ENCODE assay signal across 8 mouse cellular contexts in genomic region chr15:8629317-8629831, GRCm38 (mm10).
A peak's percentile ranks its signal among the peaks of the same experiment; 100 is the strongest.
DNase-seq lines count a peak whose midpoint lies in the region; ATAC-seq and TF ChIP-seq lines count a peak whose summit lies in the region.

No protein-coding gene starts in this region.

- H3K27me3 ChIP-seq in hindbrain, embryonic 15.5 days, result peaks cover 5% of the 10 kb centered on the region; the same call in 1 of the 2 replicates
- H3K27me3 ChIP-seq in lung, postnatal 0 days (replicated peaks; ENCODE audit: insufficient read depth, low read length), result no peaks in the 10 kb centered on the region

- H3K27ac ChIP-seq in hindbrain, embryonic 15.5 days (replicated peaks), result peak overlapping the region; percentile 64
- no peak overlapping the region for H3K27ac ChIP-seq in lung, postnatal 0 days (ENCODE audit: low read length)

- TF ChIP-seq CTCF in lung, postnatal 0 days (IDR thresholded peaks at IDR 0.05), result peak; percentile 81

- WGBS in hindbrain, embryonic 15.5 days, result 0% methylated on average over 13 of the region's 13 CpGs
- WGBS in lung, postnatal 0 days, result under 1% methylated on average over 13 of the region's 13 CpGs

- peak; percentile 82 for DNase-seq in ZHBTc4 (ENCODE audit: low read depth, low spot score)
- DNase-seq in cerebellum, postnatal 25 days, result peak; percentile 85 to 89
- DNase-seq in frontal cortex, postnatal 36 days (ENCODE audit: low spot score in 2 of 2), result peak; percentile 73 to 82
- peak; percentile 66 to 79 for DNase-seq in layer of hippocampus, postnatal 25 days (ENCODE audit: extremely low spot score in 1 of 2, low spot score in 1 of 2)
- DNase-seq in lung, postnatal 0 days (ENCODE audit: low spot score), result peak; percentile 82
- DNase-seq in retina, adult 2 months (ENCODE audit: low read depth, low spot score), result peak; percentile 30
- DNase-seq in urinary bladder, postnatal 4 days (ENCODE audit: low spot score in 2 of 2), result peak; percentile 66 to 77

- no peak for TF ChIP-seq EP300 in lung, postnatal 0 days (IDR thresholded peaks at IDR 0.05)

- H3K36me3 ChIP-seq in hindbrain, embryonic 15.5 days, result no peaks in the 10 kb centered on the region
- H3K36me3 ChIP-seq in lung, postnatal 0 days (ENCODE audit: insufficient read depth, low read length), result no peaks in the 10 kb centered on the region

- no peaks in the 10 kb centered on the region for H3K9me3 ChIP-seq in hindbrain, embryonic 15.5 days
- H3K9me3 ChIP-seq in lung, postnatal 0 days (ENCODE audit: low read length), result no peaks in the 10 kb centered on the region

- peak overlapping the region; percentile 88 for H3K4me2 ChIP-seq in hindbrain, embryonic 15.5 days
- H3K4me2 ChIP-seq in lung, postnatal 0 days (replicated peaks; ENCODE audit: low read depth, low read length), result peak overlapping the region; percentile 49

- peak; percentile 95 for ATAC-seq in hindbrain, embryonic 15.5 days (ENCODE audit: low FRiP score, low read depth)
- ATAC-seq in lung, postnatal 0 days, result peak; percentile 90

- peaks cover 26% of the 10 kb centered on the region for H3K4me1 ChIP-seq in hindbrain, embryonic 15.5 days (replicated peaks)
- H3K4me1 ChIP-seq in lung, postnatal 0 days (ENCODE audit: insufficient read depth, low read depth, low read length), result peaks cover 4% of the 10 kb centered on the region; the same call in 1 of the 2 replicates

- peak overlapping the region; percentile 45 for H3K4me3 ChIP-seq in hindbrain, embryonic 15.5 days
- peak overlapping the region; percentile 8; the same call in 1 of the 2 replicates for H3K4me3 ChIP-seq in lung, postnatal 0 days (ENCODE audit: low read depth, low read length)

- peak overlapping the region; percentile 54 for H3K9ac ChIP-seq in hindbrain, embryonic 15.5 days
- H3K9ac ChIP-seq in lung, postnatal 0 days (replicated peaks; ENCODE audit: low read depth), result no peak overlapping the region

Comparison
In these comparisons a context has a peak if more than half of its experiments do, and no peak if none do; other contexts are left out.
1. DNase-seq: peak in every context shown above with its lines; median percentile 87 in cerebellum, postnatal 25 days; 82 in ZHBTc4; 82 in lung, postnatal 0 days; 78 in frontal cortex, postnatal 36 days; 72 in layer of hippocampus, postnatal 25 days; 72 in urinary bladder, postnatal 4 days; 30 in retina, adult 2 months.